ENCODE assay signal across 29 mouse cellular contexts in the genomic region with DNA sequence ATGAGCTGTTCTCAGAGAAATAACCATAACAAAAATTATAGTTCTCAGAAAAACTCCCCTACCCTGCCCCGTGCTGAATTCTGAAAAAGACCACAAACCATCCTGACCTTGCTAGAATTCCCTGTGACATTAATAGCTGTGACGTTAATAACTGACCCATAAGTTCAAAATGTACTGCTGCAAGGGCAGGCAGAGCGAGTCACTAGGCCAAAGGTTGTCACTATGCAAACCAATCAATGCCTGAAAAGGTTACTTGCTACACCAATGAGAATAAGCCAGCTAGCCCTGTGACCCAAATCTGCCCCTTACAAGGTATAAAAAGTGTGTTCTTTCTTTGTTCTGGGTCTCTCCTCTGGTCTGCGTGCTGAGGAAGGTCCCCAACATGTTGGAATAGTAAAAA. TPM values are rescaled to one million over a fixed set of nuclear protein-coding genes. Genes with fewer than 3 reads are reported as not detected.
"Had no signal": no experiment of that assay in that cellular context is flagged by ENCODE, and none has a peak within 500 bp of the region (broad histone marks: within the 10 kb centered on the region; RNA-seq: fewer than 3 reads in every experiment).

No protein-coding gene starts in this region.

- ATAC-seq: forebrain, embryonic 13.5 days; forebrain, embryonic 14.5 days; forebrain, embryonic 15.5 days; forebrain, embryonic 16.5 days; forebrain, postnatal 0 days had no signal

- H3K4me2 ChIP-seq: embryonic facial prominence, embryonic 12.5 days; embryonic facial prominence, embryonic 13.5 days; embryonic facial prominence, embryonic 15.5 days; forebrain, embryonic 12.5 days; forebrain, embryonic 13.5 days; forebrain, embryonic 15.5 days had no signal

- H3K9me3 ChIP-seq: embryonic facial prominence, embryonic 10.5 days; embryonic facial prominence, embryonic 12.5 days; embryonic facial prominence, embryonic 13.5 days; embryonic facial prominence, embryonic 15.5 days; forebrain, embryonic 10.5 days; forebrain, embryonic 12.5 days; forebrain, embryonic 13.5 days; forebrain, embryonic 15.5 days had no signal

- H3K36me3 ChIP-seq: embryonic facial prominence, embryonic 10.5 days; embryonic facial prominence, embryonic 12.5 days; embryonic facial prominence, embryonic 13.5 days; embryonic facial prominence, embryonic 15.5 days; forebrain, embryonic 15.5 days had no signal

- H3K4me3 ChIP-seq: embryonic facial prominence, embryonic 10.5 days; embryonic facial prominence, embryonic 12.5 days; embryonic facial prominence, embryonic 13.5 days; embryonic facial prominence, embryonic 15.5 days; erythroblast, embryonic 14.5 days; forebrain, embryonic 10.5 days; forebrain, embryonic 12.5 days; forebrain, embryonic 13.5 days; forebrain, embryonic 15.5 days; gastrocnemius, adult 2 months; heart, adult 2 months had no signal

- H3K27ac ChIP-seq: embryonic facial prominence, embryonic 10.5 days; embryonic facial prominence, embryonic 12.5 days; embryonic facial prominence, embryonic 13.5 days; embryonic facial prominence, embryonic 15.5 days; forebrain, embryonic 10.5 days; forebrain, embryonic 12.5 days; forebrain, embryonic 13.5 days; forebrain, embryonic 15.5 days; gastrocnemius, adult 2 months; heart, adult 2 months had no signal

- DNase-seq: cerebellum, adult 2 months; cerebellum, adult 8-10 months; cerebellum, adult 9-10 months; cerebellum, adult 9-11 months; cerebellum, postnatal 10 days; cerebellum, postnatal 14 days; cerebellum, postnatal 25 days; cerebellum, postnatal 36 days; embryo, embryonic 11 days; forebrain, postnatal 0 days; gastrocnemius, adult 2 months; gastrocnemius, postnatal 10 days; gastrocnemius, postnatal 14 days; gastrocnemius, postnatal 25 days; gastrocnemius, postnatal 36 days; heart, adult 11 months; heart, adult 18-20 months; heart, adult 2 months had no signal

- H3K27me3 ChIP-seq: forebrain, embryonic 13.5 days; forebrain, embryonic 15.5 days had no signal

- H3K9ac ChIP-seq: embryonic facial prominence, embryonic 12.5 days; embryonic facial prominence, embryonic 13.5 days; embryonic facial prominence, embryonic 15.5 days; forebrain, embryonic 12.5 days; forebrain, embryonic 13.5 days; forebrain, embryonic 15.5 days; forebrain, postnatal 0 days had no signal

RNA-seq across cellular contexts. Expression of gene Perm1, which starts 6.8 kb away (rescaled TPM):
- polyA plus RNA-seq: erythroblast, embryonic 14.5 days had no signal
